Mouse (Mus musculus) small intestine, adult 2 months (tissue): ENCODE measurements at regions not wholly inside any gene's neighbourhood (a gene's known extent, or its start where the extent isn't known, plus 50 kb on each side); places are given as distances from the start of the nearest gene placed in this dataset.

ENCODE experiments used
- CTCF ChIP-seq: fragments of 200-500 bp; IDR thresholded peaks from 2 replicates; pipeline ENCODE4 v1.5.1; 2012; ENCODE audit warnings: low read depth, mild to moderate bottlenecking, control low read depth, inconsistent platforms, low read length, moderate library complexity, mixed read lengths; ENCODE audit not compliant: insufficient replicate concordance, insufficient read length; ENCODE audit errors: extremely low read depth
- POLR2A ChIP-seq: fragments of 200-500 bp; IDR thresholded peaks from 2 replicates; pipeline ENCODE4 v1.6.1; 2012; ENCODE audit warnings: low read depth, mild to moderate bottlenecking, control low read depth, inconsistent platforms, low read length, moderate library complexity

GRCm38 (mm10) chr12:49830665-49831064 is 445.7 kb downstream of the Gm43517 start:
- TF ChIP-seq CTCF: no peak
- TF ChIP-seq POLR2A: no peak
